Mouse (Mus musculus): ENCODE measurements around the gene Swap70. TPM values are rescaled to one million over a fixed set of nuclear protein-coding genes. Genes with fewer than 3 reads are reported as not detected.
A peak's percentile ranks its signal among the peaks of the same experiment; 100 is the strongest.

Gene Swap70
- polyA plus RNA-seq, 1 experiment from 2014 or later: 25.2 TPM

- no peak for ATAC-seq (ENCODE audit: insufficient number of reproducible peaks, insufficient read depth, low FRiP score, low read depth)
- Histone ChIP-seq H3K4me3 (ENCODE audit: low read depth, low read length) (no peak overlapping the region), H3K9ac (replicated peaks; ENCODE audit: low read depth, low read length) (no peak overlapping the region), H3K27me3 (ENCODE audit: control insufficient read depth, insufficient read depth, low read length) (no peaks in the 10 kb centered on the region), H3K27ac (ENCODE audit: low read length) (no peak overlapping the region), H3K9me3 (ENCODE audit: control insufficient read depth, low read depth, low read length) (no peaks in the 10 kb centered on the region), H3K4me1 (ENCODE audit: control insufficient read depth, insufficient read depth, low read length) (no peaks in the 10 kb centered on the region), H3K36me3 (ENCODE audit: control insufficient read depth, insufficient read depth, low read length) (peaks cover 6% of the 10 kb centered on the region; the same call in 1 of the 2 replicates), H3K4me2 (replicated peaks; ENCODE audit: low read depth, low read length) (no peak overlapping the region)
- WGBS: 92% methylated on average over 9 of the region's 9 CpGs
These were observed 46.5 kb downstream of the Swap70 start for GRCm38 (mm10) chr7:110267994-110268393.

DNA sequence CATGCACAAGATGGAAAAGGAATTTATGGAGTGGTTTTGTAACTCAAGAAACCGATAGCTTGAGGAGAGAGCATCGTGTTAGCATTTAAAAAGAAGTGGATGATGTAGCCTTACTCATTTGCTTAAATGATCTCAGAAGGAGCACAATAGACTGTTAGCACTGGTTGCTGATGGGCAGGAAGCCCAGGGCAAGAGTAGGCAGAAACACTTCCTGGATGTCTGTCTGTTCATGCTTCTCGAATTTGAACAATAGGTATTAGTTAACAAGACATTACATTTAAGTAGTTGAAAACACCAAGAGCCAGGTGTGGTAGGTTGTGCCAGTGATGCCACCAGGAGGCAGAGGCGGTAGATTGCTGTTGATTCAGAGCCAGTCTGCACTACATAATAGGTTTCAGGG, 47.0 kb downstream of the Swap70 start:
- Histone ChIP-seq H3K9me3 (ENCODE audit: control insufficient read depth, low read depth, low read length) (no peaks in the 10 kb centered on the region), H3K27me3 (ENCODE audit: control insufficient read depth, insufficient read depth, low read length) (no peaks in the 10 kb centered on the region), H3K4me2 (replicated peaks; ENCODE audit: low read depth, low read length) (no peak overlapping the region), H3K4me1 (ENCODE audit: control insufficient read depth, insufficient read depth, low read length) (no peaks in the 10 kb centered on the region), H3K27ac (ENCODE audit: low read length) (no peak overlapping the region), H3K9ac (replicated peaks; ENCODE audit: low read depth, low read length) (no peak overlapping the region), H3K36me3 (ENCODE audit: control insufficient read depth, insufficient read depth, low read length) (peaks cover 6% of the 10 kb centered on the region; the same call in 1 of the 2 replicates), H3K4me3 (ENCODE audit: low read depth, low read length) (no peak overlapping the region)
- no peak for ATAC-seq (ENCODE audit: insufficient number of reproducible peaks, insufficient read depth, low FRiP score, low read depth)
- WGBS: 87% methylated on average over 4 of the region's 4 CpGs

DNA sequence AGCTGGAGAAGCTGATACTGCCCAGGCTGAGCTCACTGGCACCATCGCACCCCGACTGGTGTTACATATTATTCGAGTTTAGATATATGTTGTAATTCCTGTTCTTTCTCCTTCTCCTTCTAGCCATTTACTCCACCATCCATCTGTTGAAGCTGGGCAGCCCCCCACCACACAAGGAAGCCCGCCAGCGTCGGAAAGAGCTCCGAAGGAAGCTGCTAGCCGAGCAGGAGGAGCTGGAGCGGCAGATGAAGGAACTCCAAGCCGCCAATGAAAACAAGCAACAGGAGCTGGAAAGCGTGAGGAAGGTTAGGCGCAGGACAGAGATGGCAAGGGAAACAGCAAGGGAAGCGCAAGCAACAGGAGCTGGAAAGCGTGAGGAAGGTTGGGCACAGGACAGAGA, 48.3 kb downstream of the Swap70 start:
- Histone ChIP-seq H3K27ac (ENCODE audit: low read length) (no peak overlapping the region), H3K4me2 (replicated peaks; ENCODE audit: low read depth, low read length) (no peak overlapping the region), H3K36me3 (ENCODE audit: control insufficient read depth, insufficient read depth, low read length) (peaks cover 9% of the 10 kb centered on the region; the same call in 1 of the 2 replicates), H3K27me3 (ENCODE audit: control insufficient read depth, insufficient read depth, low read length) (no peaks in the 10 kb centered on the region), H3K4me1 (ENCODE audit: control insufficient read depth, insufficient read depth, low read length) (no peaks in the 10 kb centered on the region), H3K9ac (replicated peaks; ENCODE audit: low read depth, low read length) (no peak overlapping the region), H3K9me3 (ENCODE audit: control insufficient read depth, low read depth, low read length) (no peaks in the 10 kb centered on the region), H3K4me3 (ENCODE audit: low read depth, low read length) (no peak overlapping the region)
- no peak for ATAC-seq (ENCODE audit: insufficient number of reproducible peaks, insufficient read depth, low FRiP score, low read depth)
- 89% methylated on average over 14 of the region's 14 CpGs for WGBS

GRCm38 (mm10) chr7:110270455-110270854, 48.9 kb downstream of the Swap70 start:
- H3K4me3 ChIP-seq (ENCODE audit: low read depth, low read length): no peak overlapping the region
- peaks cover 11% of the 10 kb centered on the region; the same call in 1 of the 2 replicates for H3K36me3 ChIP-seq (ENCODE audit: control insufficient read depth, insufficient read depth, low read length)
- no peak overlapping the region for H3K9ac ChIP-seq (replicated peaks; ENCODE audit: low read depth, low read length)
- H3K9me3 ChIP-seq (ENCODE audit: control insufficient read depth, low read depth, low read length): no peaks in the 10 kb centered on the region
- no peaks in the 10 kb centered on the region for H3K4me1 ChIP-seq (ENCODE audit: control insufficient read depth, insufficient read depth, low read length)
- WGBS: 95% methylated on average over 7 of the region's 7 CpGs
- no peak overlapping the region for H3K27ac ChIP-seq (ENCODE audit: low read length)
- ATAC-seq (ENCODE audit: insufficient number of reproducible peaks, insufficient read depth, low FRiP score, low read depth): no peak
- H3K4me2 ChIP-seq (replicated peaks; ENCODE audit: low read depth, low read length): no peak overlapping the region
- no peaks in the 10 kb centered on the region for H3K27me3 ChIP-seq (ENCODE audit: control insufficient read depth, insufficient read depth, low read length)

GRCm38 (mm10) chr7:110271814-110272213, 50.3 kb downstream of the Swap70 start:
- Histone ChIP-seq H3K4me3 (ENCODE audit: low read depth, low read length) (no peak overlapping the region), H3K4me2 (replicated peaks; ENCODE audit: low read depth, low read length) (no peak overlapping the region), H3K36me3 (ENCODE audit: control insufficient read depth, insufficient read depth, low read length) (peaks cover 17% of the 10 kb centered on the region), H3K9me3 (ENCODE audit: control insufficient read depth, low read depth, low read length) (no peaks in the 10 kb centered on the region), H3K27me3 (ENCODE audit: control insufficient read depth, insufficient read depth, low read length) (no peaks in the 10 kb centered on the region), H3K4me1 (ENCODE audit: control insufficient read depth, insufficient read depth, low read length) (no peaks in the 10 kb centered on the region), H3K27ac (ENCODE audit: low read length) (peak overlapping the region; percentile 30; the same call in 1 of the 2 replicates), H3K9ac (replicated peaks; ENCODE audit: low read depth, low read length) (no peak overlapping the region)
- WGBS: 59% methylated on average over 9 of the region's 9 CpGs
- no peak for ATAC-seq (ENCODE audit: insufficient number of reproducible peaks, insufficient read depth, low FRiP score, low read depth)

DNA sequence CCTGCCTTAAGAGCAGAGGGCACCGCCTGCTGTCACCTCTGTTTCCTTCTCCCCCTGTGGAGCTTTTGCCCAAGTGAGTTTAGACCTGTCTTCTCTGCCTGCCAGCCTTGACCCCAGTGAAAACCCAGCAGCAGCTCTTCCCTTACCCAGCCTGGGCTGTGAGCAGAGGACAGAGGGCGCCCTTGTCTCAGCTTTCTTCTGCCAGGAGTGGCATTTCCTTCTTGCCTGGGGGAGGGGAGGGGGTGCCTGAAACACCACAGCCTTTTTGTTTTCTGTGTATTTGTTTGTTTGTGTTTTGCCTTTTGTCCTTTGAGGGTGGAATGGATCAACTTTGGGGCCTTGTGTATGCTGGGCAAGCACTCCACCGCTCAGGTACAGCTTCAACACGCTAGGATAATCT, 50.9 kb downstream of the Swap70 start:
- WGBS: 75% methylated on average over 4 of the region's 4 CpGs
- Histone ChIP-seq H3K4me3 (ENCODE audit: low read depth, low read length) (no peak overlapping the region), H3K27ac (ENCODE audit: low read length) (peak overlapping the region; percentile 30; the same call in 1 of the 2 replicates)

DNA sequence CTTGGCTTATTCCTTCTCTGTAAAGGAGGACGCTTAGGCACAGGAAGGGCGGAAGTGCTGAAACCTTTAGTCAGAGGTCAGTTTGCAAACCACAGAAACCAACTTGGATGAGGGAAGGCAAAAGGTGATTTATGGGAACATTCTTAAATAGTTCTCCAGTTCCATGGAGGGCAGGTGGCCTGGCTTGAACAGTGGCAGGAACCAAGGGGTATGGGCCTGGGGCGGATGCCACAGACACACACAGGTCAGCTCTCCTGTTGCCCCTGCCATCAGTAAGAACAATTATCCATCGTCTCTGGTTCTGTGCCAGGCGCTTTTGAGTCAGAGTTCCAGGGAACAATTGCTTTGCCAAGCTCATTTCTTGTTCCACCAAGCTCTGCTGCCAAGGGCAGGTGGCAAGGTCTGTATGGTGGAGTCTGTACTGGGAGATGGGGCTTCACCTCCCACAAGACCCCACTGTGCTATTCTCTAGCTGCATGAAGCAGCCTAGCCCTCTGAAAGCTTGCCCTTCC, 56.3 kb downstream of the Swap70 start:
- ATAC-seq (ENCODE audit: insufficient number of reproducible peaks, insufficient read depth, low FRiP score, low read depth): no peak
- H3K36me3 ChIP-seq (ENCODE audit: control insufficient read depth, insufficient read depth, low read length): peaks cover 32% of the 10 kb centered on the region
- 86% methylated on average over 5 of the region's 5 CpGs for WGBS

More for the DNA sequence above, 50.9 kb downstream of the Swap70 start:
- Histone ChIP-seq H3K4me2 (replicated peaks; ENCODE audit: low read depth, low read length) (no peak overlapping the region), H3K27me3 (ENCODE audit: control insufficient read depth, insufficient read depth, low read length) (no peaks in the 10 kb centered on the region), H3K4me1 (ENCODE audit: control insufficient read depth, insufficient read depth, low read length) (no peaks in the 10 kb centered on the region), H3K9ac (replicated peaks; ENCODE audit: low read depth, low read length) (no peak overlapping the region), H3K36me3 (ENCODE audit: control insufficient read depth, insufficient read depth, low read length) (peaks cover 17% of the 10 kb centered on the region), H3K9me3 (ENCODE audit: control insufficient read depth, low read depth, low read length) (no peaks in the 10 kb centered on the region)
- ATAC-seq (ENCODE audit: insufficient number of reproducible peaks, insufficient read depth, low FRiP score, low read depth): no peak

DNA sequence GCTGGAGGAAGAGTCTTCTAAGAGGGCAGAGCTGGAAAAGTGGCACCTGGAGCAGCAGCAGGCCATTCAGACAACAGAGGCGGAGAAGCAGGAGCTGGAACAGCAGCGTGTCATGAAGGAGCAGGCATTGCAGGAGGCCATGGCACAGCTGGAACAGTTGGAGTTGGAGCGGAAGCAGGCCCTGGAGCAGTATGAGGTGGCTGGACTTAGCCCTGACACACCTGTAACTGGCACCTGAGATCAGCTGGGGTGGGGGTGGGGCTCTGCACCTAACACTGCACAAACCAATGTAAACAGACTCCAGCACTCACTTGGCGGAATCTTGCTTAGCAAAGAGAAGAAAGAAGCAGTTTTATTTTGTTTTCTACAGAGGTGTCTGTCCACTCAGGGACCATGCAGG, 57.7 kb downstream of the Swap70 start:
- no peaks in the 10 kb centered on the region for H3K27me3 ChIP-seq (ENCODE audit: control insufficient read depth, insufficient read depth, low read length)
- peaks cover 32% of the 10 kb centered on the region for H3K36me3 ChIP-seq (ENCODE audit: control insufficient read depth, insufficient read depth, low read length)
- H3K4me2 ChIP-seq (replicated peaks; ENCODE audit: low read depth, low read length): no peak overlapping the region
- H3K27ac ChIP-seq (ENCODE audit: low read length): no peak overlapping the region
- no peak overlapping the region for H3K9ac ChIP-seq (replicated peaks; ENCODE audit: low read depth, low read length)
- H3K4me1 ChIP-seq (ENCODE audit: control insufficient read depth, insufficient read depth, low read length): no peaks in the 10 kb centered on the region
- no peaks in the 10 kb centered on the region for H3K9me3 ChIP-seq (ENCODE audit: control insufficient read depth, low read depth, low read length)
- peak; percentile 85 for ATAC-seq (ENCODE audit: insufficient number of reproducible peaks, insufficient read depth, low FRiP score, low read depth)
- H3K4me3 ChIP-seq (ENCODE audit: low read depth, low read length): no peak overlapping the region
- 77% methylated on average over 4 of the region's 4 CpGs for WGBS

More for the DNA sequence above, 56.3 kb downstream of the Swap70 start:
- no peak overlapping the region for H3K9ac ChIP-seq (replicated peaks; ENCODE audit: low read depth, low read length)
- H3K27ac ChIP-seq (ENCODE audit: low read length): no peak overlapping the region
- no peak overlapping the region for H3K4me3 ChIP-seq (ENCODE audit: low read depth, low read length)
- H3K4me2 ChIP-seq (replicated peaks; ENCODE audit: low read depth, low read length): no peak overlapping the region
- no peaks in the 10 kb centered on the region for H3K27me3 ChIP-seq (ENCODE audit: control insufficient read depth, insufficient read depth, low read length)
- no peaks in the 10 kb centered on the region for H3K9me3 ChIP-seq (ENCODE audit: control insufficient read depth, low read depth, low read length)
- no peaks in the 10 kb centered on the region for H3K4me1 ChIP-seq (ENCODE audit: control insufficient read depth, insufficient read depth, low read length)
